Mouse (Mus musculus) lung, embryonic 16.5 days (tissue): Measurements from ENCODE around the gene R3hdm2. TPM values are rescaled to one million over a fixed set of nuclear protein-coding genes. Genes with fewer than 3 reads are reported as not detected.

ENCODE experiments used
- ATAC-seq: fragments of 200-750 bp; cut with Nextera tagmentation; 2 replicates; pipeline ENCODE4 v1.8.0; 2017; ENCODE audit warnings: low read depth, mild to moderate bottlenecking, moderate library complexity
- H3K27ac ChIP-seq: fragments of 300-500 bp; sonication (generic); 2 replicates; pipeline ENCODE4 v1.5.1; 2014; ENCODE audit warnings: mild to moderate bottlenecking, control low read depth, low read length
- H3K27me3 ChIP-seq: fragments of 300-500 bp; sonication (generic); 2 replicates; pipeline ENCODE4 v1.6.1; 2014; ENCODE audit warnings: low read depth, low read length, mixed read lengths; ENCODE audit not compliant: control insufficient read depth, insufficient read depth
- H3K36me3 ChIP-seq: fragments of 300-500 bp; sonication (generic); 2 replicates; pipeline ENCODE4 v1.6.1; 2014; ENCODE audit warnings: low read length; ENCODE audit not compliant: control insufficient read depth, insufficient read depth
- H3K4me1 ChIP-seq: fragments of 300-500 bp; sonication (generic); replicated peaks from 2 replicates; pipeline ENCODE4 v1.6.1; 2014; ENCODE audit warnings: low read length, mixed read lengths; ENCODE audit not compliant: control insufficient read depth, insufficient read depth
- H3K4me2 ChIP-seq: fragments of 300-500 bp; sonication (generic); 2 replicates; pipeline ENCODE4 v1.6.1; 2014; ENCODE audit warnings: low read depth, low read length, control low read depth
- H3K4me3 ChIP-seq: fragments of 300-500 bp; sonication (generic); 2 replicates; pipeline ENCODE4 v1.5.1; 2014; ENCODE audit warnings: mild to moderate bottlenecking, low read length, control low read depth
- H3K9ac ChIP-seq: fragments of 300-500 bp; sonication (generic); 2 replicates; pipeline ENCODE4 v1.6.1; 2014; ENCODE audit warnings: low read length, control low read depth
- H3K9me3 ChIP-seq: fragments of 300-500 bp; sonication (generic); 2 replicates; pipeline ENCODE4 v1.6.1; 2016; ENCODE audit warnings: low read length; ENCODE audit not compliant: control insufficient read depth
- WGBS: fragments of 180-500 bp; shearing (Covaris S2); extraction: QIAGEN DNeasy Blood & Tissue Kit; methylation state at CpG from one replicate; pipeline ENCODE4 v1.1.7; 2014; 5-methylcytosine and 5-hydroxymethylcytosine counted together
- polyA plus RNA-seq: library from polyadenylated mRNA; unstranded; fragments of >200 nt; fragmentation: Nextera tagmentation; extraction: Ambion mirVana; gene quantifications from 2 replicates; pipeline ENCODE4 v1.2.1, GENCODE M21; 2015

R3hdm2 gene
- polyA plus RNA-seq, 1 experiment from 2014 or later: 22.2 TPM

- no peak for ATAC-seq
- Histone ChIP-seq H3K27ac (no peak overlapping the region), H3K4me1 (no peaks in the 10 kb centered on the region), H3K4me3 (no peak overlapping the region), H3K27me3 (no peaks in the 10 kb centered on the region), H3K9me3 (no peaks in the 10 kb centered on the region), H3K9ac (no peak overlapping the region), H3K4me2 (no peak overlapping the region), H3K36me3 (peaks cover 48% of the 10 kb centered on the region)
- WGBS: 90% methylated on average over 15 of the region's 15 CpGs
Observed at GRCm38 (mm10) chr10:127548236-127548635, 168.1 kb downstream of the R3hdm2 start.

Other genes with a start within 250 kb of the R3hdm2 start
- 3.5 and 5.2 TPM in 2 replicates for gene B4galnt1, start 215.1 kb upstream of the R3hdm2 start, polyA plus RNA-seq
- gene Slc26a10, start 199.7 kb upstream of the R3hdm2 start, polyA plus RNA-seq: 0.88 and 1.1 TPM in 2 replicates
- 60.3 and 65.0 TPM in 2 replicates for gene Arhgef25, start 190.2 kb upstream of the R3hdm2 start, polyA plus RNA-seq
- gene Dtx3, start 184.6 kb upstream of the R3hdm2 start, polyA plus RNA-seq: 72.9 and 74.8 TPM in 2 replicates
- 30.0 and 30.8 TPM in 2 replicates for gene Pip4k2c, start 168.7 kb upstream of the R3hdm2 start, polyA plus RNA-seq
- 1.2 TPM in 2 replicates for gene Kif5a, start 117.0 kb upstream of the R3hdm2 start, polyA plus RNA-seq
- 183 and 194 TPM in 2 replicates for gene Dctn2, start 114.0 kb upstream of the R3hdm2 start, polyA plus RNA-seq
- gene Mbd6, start 91.3 kb upstream of the R3hdm2 start, polyA plus RNA-seq: 10.6 and 15.2 TPM in 2 replicates
- gene Mars, start 68.5 kb upstream of the R3hdm2 start, polyA plus RNA-seq: 86.1 and 93.9 TPM in 2 replicates
- 5.5 and 6.9 TPM in 2 replicates for gene Arhgap9, start 58.4 kb upstream of the R3hdm2 start, polyA plus RNA-seq
- gene Gli1, start 38.4 kb upstream of the R3hdm2 start, polyA plus RNA-seq: 9.7 and 10.5 TPM in 2 replicates
- gene Inhbe, start 25.9 kb upstream of the R3hdm2 start, polyA plus RNA-seq: not detected in 2 replicates
- gene Inhbc, start 9.9 kb upstream of the R3hdm2 start, polyA plus RNA-seq: not detected in 2 replicates
- gene Stac3, start 121.4 kb downstream of the R3hdm2 start, polyA plus RNA-seq: 1.3 and 1.8 TPM in 2 replicates
- 155 and 169 TPM in 2 replicates for gene Ndufa4l2, start 134.6 kb downstream of the R3hdm2 start, polyA plus RNA-seq
- gene Shmt2, start 142.1 kb downstream of the R3hdm2 start, polyA plus RNA-seq: 116 and 119 TPM in 2 replicates
- 1.8 TPM in 2 replicates for gene Nxph4, start 154.2 kb downstream of the R3hdm2 start, polyA plus RNA-seq
- 78.9 and 83.6 TPM in 2 replicates for gene Lrp1, start 240.8 kb downstream of the R3hdm2 start, polyA plus RNA-seq